In the genomic region with DNA sequence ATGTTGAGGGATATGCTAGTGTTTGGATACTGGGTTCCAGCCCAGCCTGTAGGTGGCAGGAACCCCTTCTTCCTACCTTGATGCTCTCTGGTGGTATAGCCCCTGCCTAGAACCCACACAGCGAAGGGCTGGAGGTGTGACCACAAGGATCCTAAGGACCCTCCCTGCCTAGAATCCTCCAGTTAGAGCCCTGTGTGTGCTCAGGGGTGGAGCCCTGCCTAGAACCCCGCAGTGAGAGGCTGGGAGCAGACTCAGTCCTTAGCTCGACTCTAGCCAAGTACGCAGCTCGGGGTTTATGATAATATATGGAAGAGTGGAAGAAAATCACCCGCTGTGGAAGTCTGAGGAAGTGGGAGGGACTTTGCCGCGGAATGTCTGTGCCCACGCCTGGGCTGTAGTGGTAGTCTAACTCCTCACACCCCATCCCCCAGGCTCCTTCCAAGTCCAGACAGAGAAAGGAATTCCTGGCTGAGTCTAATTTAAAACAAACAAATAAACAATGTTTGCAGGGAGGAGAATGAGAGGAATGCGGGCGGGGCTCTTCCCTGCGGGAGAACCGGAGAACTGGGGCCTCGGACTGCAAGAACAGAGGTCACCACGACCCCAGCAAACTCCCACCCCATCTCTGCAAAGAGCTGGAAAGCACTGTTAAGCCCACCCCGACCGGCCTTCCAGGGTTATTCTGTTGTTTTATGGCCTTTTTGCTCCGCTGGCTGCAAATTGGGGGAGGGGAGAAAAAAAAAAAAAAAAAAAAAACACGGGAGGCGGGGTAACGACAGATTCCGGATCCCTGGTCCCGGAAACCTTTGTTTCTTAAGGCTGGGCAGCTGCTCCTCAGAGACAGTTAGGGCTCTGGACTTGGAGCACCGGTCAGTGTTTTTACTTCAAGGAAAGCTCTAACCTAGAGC, we compare ENCODE assay signal across 7 mouse cellular contexts. TPM values are rescaled to one million over a fixed set of nuclear protein-coding genes. Genes with fewer than 3 reads are reported as not detected.
DNase-seq lines count a peak whose midpoint lies in the region; ATAC-seq and TF ChIP-seq lines count a peak whose summit lies in the region.

No protein-coding gene starts in this region.

- H3K27ac ChIP-seq in hindbrain, embryonic 13.5 days: peak overlapping the region; percentile 75
- peak overlapping the region; percentile 69 for H3K27ac ChIP-seq in left cerebral cortex, adult 2 months

- under 1% methylated on average over 24 of the region's 24 CpGs for WGBS in hindbrain, embryonic 13.5 days

- H3K4me2 ChIP-seq in hindbrain, embryonic 13.5 days: peak overlapping the region; percentile 57

- peaks cover 29% of the 10 kb centered on the region for H3K4me1 ChIP-seq in hindbrain, embryonic 13.5 days (replicated peaks)

- H3K9ac ChIP-seq in hindbrain, embryonic 13.5 days: peak overlapping the region; percentile 67

- peak; percentile 89 for DNase-seq in NIH3T3 (ENCODE audit: low read depth)
- peak; percentile 72 to 76 for DNase-seq in cerebellum, postnatal 10 days
- peak; percentile 66 to 74 for DNase-seq in frontal cortex, postnatal 10 days (ENCODE audit: low spot score in 2 of 2)
- peak; percentile 63 to 66 for DNase-seq in left cerebral cortex, adult 2 months (ENCODE audit: extremely low spot score in 1 of 2, low spot score in 2 of 2)
- peak; percentile 86 to 91 for DNase-seq in lung, postnatal 4 days
- DNase-seq in right cerebral cortex, postnatal 25 days: peak; percentile 76

- TF ChIP-seq CTCF in left cerebral cortex, adult 2 months (IDR thresholded peaks at IDR 0.05): peak; percentile 6

- H3K4me3 ChIP-seq in hindbrain, embryonic 13.5 days: peak overlapping the region; percentile 31
- peak overlapping the region; percentile 53 for H3K4me3 ChIP-seq in left cerebral cortex, adult 2 months

- H3K27me3 ChIP-seq in hindbrain, embryonic 13.5 days: no peaks in the 10 kb centered on the region

- intact Hi-C loops in left cerebral cortex, adult 2 months (cut with DNase I): no loop called here

- H3K9me3 ChIP-seq in hindbrain, embryonic 13.5 days: peaks cover 3% of the 10 kb centered on the region; the same call in 1 of the 2 replicates

- H3K36me3 ChIP-seq in hindbrain, embryonic 13.5 days: no peaks in the 10 kb centered on the region

- ATAC-seq in hindbrain, embryonic 13.5 days (ENCODE audit: low FRiP score): peak; percentile 80

RNA-seq across cellular contexts. Expression of gene Ptbp1, which starts 13.3 kb away (rescaled TPM):
- 84.7 and 86.0 TPM in 2 replicates for polyA plus RNA-seq in hindbrain, embryonic 13.5 days (2015; fragmentation: Nextera tagmentation; extraction: Ambion mirVana)
- total RNA-seq in left cerebral cortex, adult 2 months (2021): 10 to 100 TPM; 55.5 to 61.7 TPM

RNA-seq across cellular contexts. Expression of gene Misp, which starts 20.1 kb away (rescaled TPM):
- 0.84 and 1.0 TPM in 2 replicates for polyA plus RNA-seq in hindbrain, embryonic 13.5 days (2015; fragmentation: Nextera tagmentation; extraction: Ambion mirVana)
- total RNA-seq in left cerebral cortex, adult 2 months (2021): under 1 TPM; 0.59 to 0.89 TPM

RNA-seq across cellular contexts. Expression of gene Prtn3, which starts 33.4 kb away (rescaled TPM):
- 13.9 and 15.6 TPM in 2 replicates for polyA plus RNA-seq in hindbrain, embryonic 13.5 days (2015; fragmentation: Nextera tagmentation; extraction: Ambion mirVana)
- 1 to 10 TPM; 1.7 to 2.6 TPM for total RNA-seq in left cerebral cortex, adult 2 months (2021)

RNA-seq across cellular contexts. Expression of gene Plppr3, which starts 33.5 kb away (rescaled TPM):
- polyA plus RNA-seq in hindbrain, embryonic 13.5 days (2015; fragmentation: Nextera tagmentation; extraction: Ambion mirVana): 396 and 407 TPM in 2 replicates
- 10 to 100 TPM; 51.8 to 63.0 TPM for total RNA-seq in left cerebral cortex, adult 2 months (2021)

RNA-seq across cellular contexts. Expression of gene Elane, which starts 45.1 kb away (rescaled TPM):
- polyA plus RNA-seq in hindbrain, embryonic 13.5 days (2015; fragmentation: Nextera tagmentation; extraction: Ambion mirVana): 0.34 TPM in 1 of 2 replicates, not detected in the other
- total RNA-seq in left cerebral cortex, adult 2 months (2021): not detected

Comparison
In these comparisons a context has a peak if more than half of its experiments do, and no peak if none do; other contexts are left out.
1. Peak in every context shown above with its lines: DNase-seq, ATAC-seq, H3K4me3 ChIP-seq and H3K27ac ChIP-seq.